In the genomic region with DNA sequence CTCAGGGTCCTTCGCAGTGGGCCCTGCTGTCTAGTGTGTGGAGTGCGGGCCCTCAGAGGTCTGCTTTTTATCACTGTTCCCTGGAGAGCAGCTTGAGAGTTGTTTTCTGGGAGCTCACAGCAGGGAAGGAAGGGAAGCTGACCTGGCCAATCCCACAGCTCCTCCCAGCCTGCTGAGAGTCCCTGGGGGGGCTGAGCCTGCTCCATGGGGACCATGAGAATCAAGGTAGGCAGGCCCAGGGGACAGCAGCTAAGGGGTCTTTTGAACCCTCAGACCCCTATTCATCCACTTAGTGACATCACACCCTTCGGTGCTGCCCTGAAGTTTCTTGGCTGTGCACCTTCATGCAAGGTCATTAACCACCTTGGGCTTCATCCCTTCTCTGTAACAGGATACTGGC, we compare ENCODE assay signal across 7 mouse cellular contexts. TPM values are rescaled to one million over a fixed set of nuclear protein-coding genes. Genes with fewer than 3 reads are reported as not detected.
DNase-seq lines count a peak whose midpoint lies in the region; ATAC-seq and TF ChIP-seq lines count a peak whose summit lies in the region.

A gene (minus strand): TSS at position 101 of the 400 bp plus-strand sequence.

- ATAC-seq in forebrain, embryonic 12.5 days (ENCODE audit: low FRiP score) = no peak
- ATAC-seq in hindbrain, postnatal 0 days = no peak
- ATAC-seq in neural tube, embryonic 12.5 days (ENCODE audit: low FRiP score, low read depth) = no peak

- peaks cover 12% of the 10 kb centered on the region for H3K27me3 ChIP-seq in forebrain, embryonic 12.5 days
- no peaks in the 10 kb centered on the region for H3K27me3 ChIP-seq in hindbrain, postnatal 0 days (ENCODE audit: insufficient read depth, low read length)
- H3K27me3 ChIP-seq in neural tube, embryonic 12.5 days (replicated peaks) = peaks cover 12% of the 10 kb centered on the region; the same call in 1 of the 2 replicates

- H3K36me3 ChIP-seq in forebrain, embryonic 12.5 days (replicated peaks) = no peaks in the 10 kb centered on the region
- H3K36me3 ChIP-seq in hindbrain, postnatal 0 days (ENCODE audit: insufficient read depth, low read length) = no peaks in the 10 kb centered on the region
- no peaks in the 10 kb centered on the region for H3K36me3 ChIP-seq in neural tube, embryonic 12.5 days

- H3K27ac ChIP-seq in forebrain, embryonic 12.5 days = no peak within 1 kb of the TSS
- no peak within 1 kb of the TSS for H3K27ac ChIP-seq in hindbrain, postnatal 0 days
- H3K27ac ChIP-seq in neural tube, embryonic 12.5 days = no peak within 1 kb of the TSS

- H3K9ac ChIP-seq in forebrain, embryonic 12.5 days = 0 out of 2 replicates have a peak within 1 kb of the TSS, but pooled peaks have one; percentile 44
- peak within 1 kb of the TSS; percentile 18; the same call in 1 of the 2 replicates for H3K9ac ChIP-seq in hindbrain, postnatal 0 days (replicated peaks; ENCODE audit: low read length)
- H3K9ac ChIP-seq in neural tube, embryonic 12.5 days = 0 out of 2 replicates have a peak within 1 kb of the TSS, but pooled peaks have one; percentile 21

- H3K4me1 ChIP-seq in forebrain, embryonic 12.5 days = peaks cover 7% of the 10 kb centered on the region
- no peaks in the 10 kb centered on the region for H3K4me1 ChIP-seq in hindbrain, postnatal 0 days (ENCODE audit: insufficient read depth, low read length)
- peaks cover 7% of the 10 kb centered on the region for H3K4me1 ChIP-seq in neural tube, embryonic 12.5 days

- WGBS in forebrain, embryonic 12.5 days = 37% methylated on average over 3 of the region's 3 CpGs
- 53% methylated on average over 3 of the region's 3 CpGs for whole genome bisulfite sequencing in hindbrain, postnatal 0 days
- WGBS in neural tube, embryonic 12.5 days = 27% methylated on average over 3 of the region's 3 CpGs

- peak within 1 kb of the TSS; percentile 26 for H3K4me3 ChIP-seq in forebrain, embryonic 12.5 days (replicated peaks)
- H3K4me3 ChIP-seq in hindbrain, postnatal 0 days (ENCODE audit: low read length) = peak within 1 kb of the TSS; percentile 27
- peak within 1 kb of the TSS; percentile 11; the same call in 1 of the 2 replicates for H3K4me3 ChIP-seq in neural tube, embryonic 12.5 days

- H3K4me2 ChIP-seq in forebrain, embryonic 12.5 days = peak within 1 kb of the TSS; percentile 51
- peak within 1 kb of the TSS; percentile 51 for H3K4me2 ChIP-seq in hindbrain, postnatal 0 days (ENCODE audit: low read depth, low read length)
- peak within 1 kb of the TSS; percentile 54 for H3K4me2 ChIP-seq in neural tube, embryonic 12.5 days (replicated peaks)

- TF ChIP-seq CTCF in hindbrain, postnatal 0 days (IDR thresholded peaks at IDR 0.05; ENCODE audit: low read depth) = no peak

- H3K9me3 ChIP-seq in forebrain, embryonic 12.5 days = no peaks in the 10 kb centered on the region
- H3K9me3 ChIP-seq in hindbrain, postnatal 0 days (ENCODE audit: low read length) = no peaks in the 10 kb centered on the region
- H3K9me3 ChIP-seq in neural tube, embryonic 12.5 days = no peaks in the 10 kb centered on the region

- DNase-seq in layer of hippocampus, adult 18-20 months (ENCODE audit: low spot score in 2 of 2) = no peak
- no peak for DNase-seq in layer of hippocampus, postnatal 36 days
- DNase-seq in hindbrain, postnatal 0 days (ENCODE audit: low spot score) = no peak
- DNase-seq in spleen, postnatal 36 days (ENCODE audit: low spot score in 2 of 2) = no peak
- no peak for DNase-seq in spleen, postnatal 10 days (ENCODE audit: low spot score in 2 of 2)

RNA-seq across cellular contexts. Expression of the gene that starts here (rescaled TPM):
- 10 to 100 TPM; 10.7 to 10.9 TPM for total RNA-seq in layer of hippocampus, adult 18-20 months (2021)
- 10 to 100 TPM in 1 of 2 experiments, 1 to 10 TPM in 1; 9.4 to 10.5 TPM for total RNA-seq in layer of hippocampus, postnatal 36 days (2021)
- polyA plus RNA-seq in forebrain, embryonic 12.5 days (2016; fragmentation: Nextera tagmentation; extraction: Ambion mirVana) = 5.3 and 5.6 TPM in 2 replicates
- 6.6 and 7.2 TPM in 2 replicates for total RNA-seq in hindbrain, postnatal 0 days (2014; rRNA removed)
- polyA plus RNA-seq in hindbrain, postnatal 0 days (2015; fragmentation: Nextera tagmentation; extraction: Ambion mirVana) = 12.3 and 12.5 TPM in 2 replicates
- polyA plus RNA-seq in neural tube, embryonic 12.5 days (2016; fragmentation: Nextera tagmentation; extraction: Ambion mirVana) = 6.5 and 8.3 TPM in 2 replicates
